Mouse (Mus musculus): ENCODE measurements around the gene Rgp1. TPM values are rescaled to one million over a fixed set of nuclear protein-coding genes. Genes with fewer than 3 reads are reported as not detected.
A peak's percentile ranks its signal among the peaks of the same experiment; 100 is the strongest.

Rgp1 gene
- polyA plus RNA-seq, 1 experiment from 2014 or later: 25.0 TPM

DNA sequence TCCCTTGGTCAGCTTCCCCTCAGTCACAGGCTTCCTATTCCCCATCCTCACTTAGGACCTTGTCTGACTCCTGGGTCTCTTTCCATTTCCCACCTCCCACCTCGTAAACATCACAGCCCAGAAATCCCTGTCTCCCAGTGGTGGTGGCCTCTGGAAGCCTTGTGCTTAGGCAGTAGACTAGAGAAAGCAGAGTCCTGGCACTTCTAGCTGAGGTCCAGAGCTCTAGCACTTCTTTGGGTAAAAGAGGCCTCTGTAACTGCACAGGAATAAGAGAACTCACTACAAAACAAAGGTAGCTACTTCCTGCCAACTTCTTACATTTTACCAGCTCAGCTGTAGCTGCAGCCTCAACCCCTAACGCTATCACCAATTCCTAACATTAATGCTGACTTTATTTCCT, 17.5 kb upstream of the Rgp1 start:
- Histone ChIP-seq H3K27ac (ENCODE audit: low read length) (peak overlapping the region; percentile 100), H3K4me1 (replicated peaks; ENCODE audit: control insufficient read depth, insufficient read depth, low read length) (peaks cover 55% of the 10 kb centered on the region)
- WGBS: 7% methylated on average over 2 of the region's 2 CpGs

DNA sequence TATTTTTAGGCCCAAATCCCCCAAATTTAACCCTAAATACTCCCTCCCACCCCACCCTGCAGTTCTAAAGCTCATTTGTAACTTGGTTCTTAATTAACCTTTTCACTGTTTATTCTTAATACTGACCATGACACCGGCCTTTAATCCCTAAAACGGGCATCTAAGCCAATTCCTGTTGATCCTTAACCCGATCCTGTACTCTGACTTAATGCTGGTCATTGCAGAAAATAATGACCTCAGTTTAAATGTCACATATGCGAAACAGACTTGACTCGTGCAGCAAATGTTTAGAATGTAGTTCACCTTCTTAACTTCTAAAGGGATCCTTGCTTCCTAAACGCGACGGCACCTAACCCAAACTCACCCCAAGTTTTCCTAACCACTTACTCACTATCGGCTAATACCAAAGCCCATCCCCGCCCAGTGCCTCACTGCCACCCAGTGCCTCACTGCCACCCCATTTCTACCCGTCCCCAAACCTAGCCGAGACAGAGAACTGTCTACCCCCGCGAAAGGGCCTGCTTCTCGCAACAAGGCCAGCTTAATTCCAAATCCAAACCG, 17.0 kb upstream of the Rgp1 start:
- ATAC-seq (ENCODE audit: low read depth): peak; percentile 3; the same call in 1 of the 2 replicates
- Histone ChIP-seq H3K9ac (ENCODE audit: low read length) (peak overlapping the region; percentile 96), H3K4me1 (replicated peaks; ENCODE audit: control insufficient read depth, insufficient read depth, low read length) (peaks cover 55% of the 10 kb centered on the region), H3K27ac (ENCODE audit: low read length) (peak overlapping the region; percentile 100), H3K4me3 (ENCODE audit: low read length) (peak overlapping the region; percentile 88), H3K4me2 (ENCODE audit: low read depth, low read length) (peak overlapping the region; percentile 81), H3K36me3 (ENCODE audit: control insufficient read depth, insufficient read depth, low read length) (peaks cover 20% of the 10 kb centered on the region), H3K27me3 (ENCODE audit: control insufficient read depth, insufficient read depth, low read depth, low read length) (no peaks in the 10 kb centered on the region), H3K9me3 (ENCODE audit: control insufficient read depth, low read length) (no peaks in the 10 kb centered on the region)
- 1% methylated on average over 16 of the region's 16 CpGs for WGBS

More for the DNA sequence above, 17.5 kb upstream of the Rgp1 start:
- Histone ChIP-seq H3K27me3 (ENCODE audit: control insufficient read depth, insufficient read depth, low read depth, low read length) (no peaks in the 10 kb centered on the region), H3K36me3 (ENCODE audit: control insufficient read depth, insufficient read depth, low read length) (peaks cover 18% of the 10 kb centered on the region), H3K9ac (ENCODE audit: low read length) (peak overlapping the region; percentile 96), H3K4me3 (ENCODE audit: low read length) (peak overlapping the region; percentile 88), H3K4me2 (ENCODE audit: low read depth, low read length) (peak overlapping the region; percentile 81), H3K9me3 (ENCODE audit: control insufficient read depth, low read length) (no peaks in the 10 kb centered on the region)
- ATAC-seq (ENCODE audit: low read depth): no peak

DNA sequence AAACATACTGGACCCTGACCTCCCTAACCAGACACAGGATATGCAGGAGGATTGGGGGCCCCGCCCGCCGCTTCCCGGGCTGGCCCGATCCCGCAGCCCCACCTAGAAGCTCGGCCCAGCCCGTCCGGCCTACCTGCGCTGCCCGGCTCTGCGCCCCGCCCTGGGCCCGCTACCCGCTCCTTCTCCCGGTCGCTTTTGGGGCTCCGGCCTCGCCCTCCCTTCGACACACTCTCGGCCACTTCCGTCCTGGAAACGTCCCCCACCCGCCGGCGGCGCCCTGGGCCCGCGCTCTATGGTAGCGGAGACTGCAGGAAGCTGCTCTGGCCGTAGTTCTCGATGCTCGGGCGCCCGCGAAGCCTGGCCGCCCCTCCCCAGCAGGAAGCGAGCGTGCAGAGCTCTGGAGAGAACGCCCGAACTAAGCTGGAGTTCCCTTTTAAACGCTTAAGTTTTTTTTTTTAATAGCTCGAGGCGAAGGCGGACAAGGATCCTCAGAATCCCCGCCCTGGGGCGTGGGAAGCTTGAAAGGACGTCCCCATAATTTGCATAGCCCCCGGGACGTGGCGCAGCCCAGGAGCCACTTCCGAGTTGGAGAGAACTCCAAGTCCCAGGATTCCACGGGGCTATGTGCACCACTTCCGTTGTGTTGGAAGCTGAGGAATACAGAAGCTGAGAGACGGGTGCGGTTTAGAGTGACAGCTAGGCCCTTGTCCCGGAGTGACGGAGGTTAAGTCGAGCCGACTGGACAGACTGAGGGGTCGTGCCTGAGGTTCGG, 16.3 kb upstream of the Rgp1 start, which contains the start of the genes Creb3 and Tln1:
Gene Creb3, plus strand, starts transcription at position 336 of the 772 bp plus-strand sequence.
Gene Tln1, minus strand, starts transcription at position 695 of the 772 bp plus-strand sequence.
- Histone ChIP-seq H3K27me3 (ENCODE audit: control insufficient read depth, insufficient read depth, low read depth, low read length) (no peaks in the 10 kb centered on the region), H3K9me3 (ENCODE audit: control insufficient read depth, low read length) (no peaks in the 10 kb centered on the region), H3K36me3 (ENCODE audit: control insufficient read depth, insufficient read depth, low read length) (peaks cover 27% of the 10 kb centered on the region), H3K9ac (ENCODE audit: low read length) (peak within 1 kb of the TSS; percentile 96), H3K4me1 (replicated peaks; ENCODE audit: control insufficient read depth, insufficient read depth, low read length) (peaks cover 52% of the 10 kb centered on the region), H3K27ac (ENCODE audit: low read length) (peak within 1 kb of the TSS; percentile 100), H3K4me2 (ENCODE audit: low read depth, low read length) (peak within 1 kb of the TSS; percentile 81), H3K4me3 (ENCODE audit: low read length) (peak within 1 kb of the TSS; percentile 88)
- ATAC-seq (ENCODE audit: low read depth): peak; percentile 87
- WGBS: under 1% methylated on average over 61 of the region's 62 CpGs

DNA sequence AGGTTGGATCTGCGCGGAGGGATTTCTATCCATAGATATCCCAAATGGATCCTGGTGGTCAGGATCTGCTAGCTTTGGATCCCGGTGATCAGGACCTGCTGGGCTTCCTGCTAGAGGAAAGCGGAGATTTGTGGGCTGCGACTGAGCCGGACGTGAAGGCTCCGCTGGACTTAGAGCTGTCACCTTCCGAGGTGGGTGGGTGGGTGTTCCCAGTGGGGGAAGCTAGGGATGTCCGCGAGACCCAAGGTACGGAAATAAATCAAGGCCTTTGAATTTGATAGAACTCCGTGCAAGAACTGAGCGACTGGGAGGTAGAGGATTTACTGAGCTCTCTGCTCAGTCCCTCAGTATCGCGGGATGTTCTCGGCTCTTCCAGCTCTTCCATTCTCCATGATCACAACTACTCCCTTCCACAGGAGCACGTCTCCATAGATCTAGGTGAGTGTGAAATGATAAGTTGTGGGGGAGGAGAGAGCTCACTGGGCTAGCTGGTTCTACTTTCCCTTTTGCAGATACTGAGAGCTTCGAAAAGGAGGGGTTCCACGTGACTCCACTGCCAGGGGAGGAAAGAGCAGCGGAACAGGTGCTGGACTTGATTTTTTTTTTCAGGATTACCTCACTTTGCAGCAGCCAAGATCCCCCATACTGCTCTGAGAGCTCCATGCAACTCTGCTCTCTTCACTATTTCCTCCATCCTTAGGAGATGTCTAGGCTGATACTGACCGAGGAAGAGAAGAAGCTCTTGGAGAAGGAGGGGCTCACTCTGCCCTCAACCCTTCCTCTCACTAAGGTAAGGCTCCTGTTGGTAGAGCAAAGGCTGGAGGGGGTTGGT, 15.5 kb upstream of the Rgp1 start:
- H3K36me3 ChIP-seq (ENCODE audit: control insufficient read depth, insufficient read depth, low read length): peaks cover 34% of the 10 kb centered on the region
- peak overlapping the region; percentile 96 for H3K9ac ChIP-seq (ENCODE audit: low read length)
- no peaks in the 10 kb centered on the region for H3K9me3 ChIP-seq (ENCODE audit: control insufficient read depth, low read length)
- ATAC-seq (ENCODE audit: low read depth): no peak; the same call in 1 of the 2 replicates
- H3K4me2 ChIP-seq (ENCODE audit: low read depth, low read length): peak overlapping the region; percentile 66
- H3K4me1 ChIP-seq (replicated peaks; ENCODE audit: control insufficient read depth, insufficient read depth, low read length): peaks cover 44% of the 10 kb centered on the region
- 3% methylated on average over 22 of the region's 22 CpGs for WGBS
- no peaks in the 10 kb centered on the region for H3K27me3 ChIP-seq (ENCODE audit: control insufficient read depth, insufficient read depth, low read depth, low read length)
- peak overlapping the region; percentile 88 for H3K4me3 ChIP-seq (ENCODE audit: low read length)
- peak overlapping the region; percentile 100 for H3K27ac ChIP-seq (ENCODE audit: low read length)

DNA sequence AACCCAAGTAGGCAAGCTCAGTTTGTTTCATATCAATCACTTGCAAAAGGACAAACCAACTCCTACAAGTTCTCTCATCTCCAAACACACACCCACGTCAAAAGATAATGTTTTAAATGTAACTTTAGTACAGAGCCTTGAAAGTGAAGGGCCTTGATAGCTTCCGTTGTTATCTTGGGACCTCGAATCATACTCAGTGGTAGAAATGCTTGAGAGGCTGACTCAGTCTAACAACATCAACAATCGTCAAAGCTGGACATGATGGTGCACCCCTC, 15.0 kb upstream of the Rgp1 start:
- H3K36me3 ChIP-seq (ENCODE audit: control insufficient read depth, insufficient read depth, low read length): peaks cover 40% of the 10 kb centered on the region
- no peak for ATAC-seq (ENCODE audit: low read depth)
- H3K9me3 ChIP-seq (ENCODE audit: control insufficient read depth, low read length): no peaks in the 10 kb centered on the region
- H3K9ac ChIP-seq (ENCODE audit: low read length): peak overlapping the region; percentile 96
- H3K27ac ChIP-seq (ENCODE audit: low read length): no peak overlapping the region
- no peaks in the 10 kb centered on the region for H3K27me3 ChIP-seq (ENCODE audit: control insufficient read depth, insufficient read depth, low read depth, low read length)
- WGBS: 66% methylated on average over 4 of the region's 4 CpGs
- peak overlapping the region; percentile 88 for H3K4me3 ChIP-seq (ENCODE audit: low read length)
- peak overlapping the region; percentile 66 for H3K4me2 ChIP-seq (ENCODE audit: low read depth, low read length)
- H3K4me1 ChIP-seq (replicated peaks; ENCODE audit: control insufficient read depth, insufficient read depth, low read length): peaks cover 39% of the 10 kb centered on the region

DNA sequence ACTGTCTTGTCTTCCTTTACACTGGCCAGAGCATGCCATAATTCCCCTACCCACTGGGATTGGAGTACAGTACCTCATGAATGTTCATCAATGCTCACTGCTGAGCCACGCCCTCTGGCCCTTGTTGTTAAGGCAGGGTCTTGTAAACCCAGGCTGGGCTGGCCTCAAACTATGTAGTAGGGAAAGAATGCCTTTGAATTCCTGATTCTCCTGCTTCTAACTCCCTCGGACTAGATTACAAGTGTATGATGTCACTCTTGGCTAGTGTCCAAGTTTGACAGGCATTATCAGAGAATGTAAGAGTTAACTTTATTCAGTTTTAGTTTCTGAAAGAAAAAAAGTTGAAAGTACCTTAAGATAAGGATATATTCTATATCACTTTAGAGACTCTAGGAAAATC, 14.3 kb upstream of the Rgp1 start:
- peaks cover 45% of the 10 kb centered on the region for H3K36me3 ChIP-seq (ENCODE audit: control insufficient read depth, insufficient read depth, low read length)
- no peak overlapping the region for H3K4me3 ChIP-seq (ENCODE audit: low read length)
- no peaks in the 10 kb centered on the region for H3K27me3 ChIP-seq (ENCODE audit: control insufficient read depth, insufficient read depth, low read depth, low read length)
- no peak overlapping the region for H3K27ac ChIP-seq (ENCODE audit: low read length)
- H3K9me3 ChIP-seq (ENCODE audit: control insufficient read depth, low read length): no peaks in the 10 kb centered on the region
- peaks cover 32% of the 10 kb centered on the region for H3K4me1 ChIP-seq (replicated peaks; ENCODE audit: control insufficient read depth, insufficient read depth, low read length)
- H3K4me2 ChIP-seq (ENCODE audit: low read depth, low read length): no peak overlapping the region
- 35% methylated on average over 2 of the region's 2 CpGs for WGBS
- no peak overlapping the region for H3K9ac ChIP-seq (ENCODE audit: low read length)
- ATAC-seq (ENCODE audit: low read depth): no peak

DNA sequence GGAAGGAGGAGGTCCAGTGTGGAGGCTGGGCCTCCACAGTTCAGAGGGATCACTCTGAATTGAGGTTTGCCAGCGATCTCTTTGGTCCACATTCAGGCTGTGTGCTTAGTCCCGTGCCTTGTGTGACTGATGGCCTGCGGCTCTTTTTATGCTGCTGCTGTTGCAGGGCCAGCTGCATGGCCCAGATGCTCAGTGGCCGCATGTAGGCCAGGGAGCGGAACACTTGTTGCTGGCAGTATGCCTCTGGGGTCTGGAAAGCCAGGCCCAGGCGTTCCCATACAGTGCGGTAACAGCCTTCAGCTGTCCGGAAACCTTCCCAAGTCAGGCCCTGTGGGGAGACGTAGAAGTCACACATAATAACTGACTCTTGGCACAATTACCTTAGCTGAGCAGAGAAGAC, 11.4 kb upstream of the Rgp1 start:
- H3K27me3 ChIP-seq (ENCODE audit: control insufficient read depth, insufficient read depth, low read depth, low read length): no peaks in the 10 kb centered on the region
- H3K4me2 ChIP-seq (ENCODE audit: low read depth, low read length): no peak overlapping the region
- no peaks in the 10 kb centered on the region for H3K9me3 ChIP-seq (ENCODE audit: control insufficient read depth, low read length)
- H3K27ac ChIP-seq (ENCODE audit: low read length): no peak overlapping the region
- no peak overlapping the region for H3K4me3 ChIP-seq (ENCODE audit: low read length)
- H3K36me3 ChIP-seq (ENCODE audit: control insufficient read depth, insufficient read depth, low read length): peaks cover 56% of the 10 kb centered on the region
- no peak overlapping the region for H3K9ac ChIP-seq (ENCODE audit: low read length)
- 90% methylated on average over 9 of the region's 9 CpGs for WGBS
- ATAC-seq (ENCODE audit: low read depth): no peak
- peaks cover 12% of the 10 kb centered on the region for H3K4me1 ChIP-seq (replicated peaks; ENCODE audit: control insufficient read depth, insufficient read depth, low read length)

DNA sequence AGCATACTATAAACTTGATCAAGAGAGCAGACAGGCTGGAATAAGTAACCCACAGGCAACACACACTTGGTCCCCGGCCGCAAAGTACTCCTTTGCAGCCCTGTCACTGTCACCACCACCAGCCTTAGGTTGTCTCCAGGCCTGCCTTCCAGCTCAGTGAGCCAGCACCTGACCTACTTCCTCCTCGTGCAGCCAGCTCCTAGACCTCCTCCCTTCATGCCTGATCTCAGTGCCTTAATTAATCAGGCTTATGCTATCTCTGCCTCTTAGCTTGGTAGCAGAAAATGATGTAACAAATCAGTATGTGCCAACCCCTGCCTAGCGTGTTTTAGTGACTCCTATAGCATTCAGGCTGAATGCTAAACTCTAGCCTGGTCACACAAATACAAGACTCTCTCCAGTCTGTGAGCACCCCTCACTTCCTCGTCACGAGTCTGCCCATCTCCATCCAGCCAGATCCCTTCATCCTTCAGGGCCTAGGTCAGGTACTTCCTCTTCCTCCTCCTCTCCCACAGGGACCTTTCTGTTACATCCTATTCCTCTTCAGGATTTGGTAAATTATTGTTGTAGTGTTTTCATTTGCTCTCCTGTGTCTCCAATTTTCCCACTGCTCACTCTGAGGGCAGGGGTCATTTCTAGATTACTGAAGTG, 7.0 kb upstream of the Rgp1 start:
- H3K9me3 ChIP-seq (ENCODE audit: control insufficient read depth, low read length): no peaks in the 10 kb centered on the region
- no peak overlapping the region for H3K9ac ChIP-seq (ENCODE audit: low read length)
- H3K27me3 ChIP-seq (ENCODE audit: control insufficient read depth, insufficient read depth, low read depth, low read length): no peaks in the 10 kb centered on the region
- no peak overlapping the region for H3K4me2 ChIP-seq (ENCODE audit: low read depth, low read length)
- 77% methylated on average over 6 of the region's 6 CpGs for WGBS
- ATAC-seq (ENCODE audit: low read depth): no peak
- peaks cover 44% of the 10 kb centered on the region for H3K36me3 ChIP-seq (ENCODE audit: control insufficient read depth, insufficient read depth, low read length)
- no peak overlapping the region for H3K4me3 ChIP-seq (ENCODE audit: low read length)
- peaks cover 3% of the 10 kb centered on the region; the same call in 1 of the 2 replicates for H3K4me1 ChIP-seq (replicated peaks; ENCODE audit: control insufficient read depth, insufficient read depth, low read length)
- H3K27ac ChIP-seq (ENCODE audit: low read length): no peak overlapping the region

Measured in lung, embryonic 16.5 days (tissue).